Mouse (Mus musculus) neural tube, embryonic 11.5 days (tissue): ENCODE measurements at regions not wholly inside any gene's neighbourhood (a gene's known extent, or its start where the extent isn't known, plus 50 kb on each side); places are given as distances from the start of the nearest gene placed in this dataset.

Experiments
- ATAC-seq: fragments of 200-750 bp; cut with Nextera tagmentation; 2 replicates; pipeline ENCODE4 v1.8.0; 2017; ENCODE audit warnings: moderate number of reproducible peaks, mild to moderate bottlenecking, moderate TSS enrichment, moderate library complexity; ENCODE audit not compliant: insufficient read depth, low FRiP score, low TSS enrichment
- DNase-seq: peaks from one replicate; pipeline ENCODE4 v3.0.0-alpha.2; 2015; ENCODE audit warnings: low spot score
- H3K27ac ChIP-seq: fragments of 300-500 bp; sonication (generic); 2 replicates; pipeline ENCODE4 v1.5.1; 2014; ENCODE audit warnings: low read depth, mild to moderate bottlenecking, low read length
- H3K27me3 ChIP-seq: fragments of 300-500 bp; sonication (generic); 2 replicates; pipeline ENCODE4 v1.6.1; 2014; ENCODE audit warnings: mild to moderate bottlenecking, low read length, mixed read lengths; ENCODE audit not compliant: control insufficient read depth, insufficient read depth
- H3K36me3 ChIP-seq: fragments of 300-500 bp; sonication (generic); 2 replicates; pipeline ENCODE4 v1.6.1; 2014; ENCODE audit warnings: mild to moderate bottlenecking, low read length, moderate library complexity, mixed read lengths; ENCODE audit not compliant: control insufficient read depth, insufficient read depth
- H3K4me1 ChIP-seq: fragments of 300-500 bp; sonication (generic); 2 replicates; pipeline ENCODE4 v1.6.1; 2014; ENCODE audit warnings: low read length, mixed read lengths; ENCODE audit not compliant: control insufficient read depth, insufficient read depth
- H3K4me2 ChIP-seq: fragments of 300-500 bp; sonication (generic); 2 replicates; pipeline ENCODE4 v1.6.1; 2014; ENCODE audit warnings: low read depth, mild to moderate bottlenecking, moderate library complexity
- H3K4me3 ChIP-seq: fragments of 300-500 bp; sonication (generic); 2 replicates; pipeline ENCODE4 v1.5.1; 2014; ENCODE audit warnings: low read depth, low read length
- H3K9ac ChIP-seq: fragments of 300-500 bp; sonication (generic); 2 replicates; pipeline ENCODE4 v1.6.1; 2014; ENCODE audit warnings: mild to moderate bottlenecking, low read length
- H3K9me3 ChIP-seq: fragments of 300-500 bp; sonication (generic); 2 replicates; pipeline ENCODE4 v1.6.1; 2016; ENCODE audit warnings: low read length; ENCODE audit not compliant: control insufficient read depth
- WGBS: fragments of 180-500 bp; shearing (Covaris S2); extraction: QIAGEN DNeasy Blood & Tissue Kit; methylation state at CpG from one replicate; pipeline ENCODE4 v1.1.7; 2014; 5-methylcytosine and 5-hydroxymethylcytosine counted together

- 23% methylated on average over 6 of the region's 6 CpGs for WGBS
- no peak overlapping the region for H3K27ac ChIP-seq
Observed at GRCm38 (mm10) chr16:30155070-30155469, 90.9 kb downstream of the Hes1 start.

GRCm38 (mm10) chr16:30155486-30156246, 91.5 kb downstream of the Hes1 start:
- H3K9ac ChIP-seq, result no peak overlapping the region
- H3K27me3 ChIP-seq, result no peaks in the 10 kb centered on the region
- no peak overlapping the region for H3K4me3 ChIP-seq
- DNase-seq, result peak; percentile 48
- H3K36me3 ChIP-seq, result no peaks in the 10 kb centered on the region
- peak; percentile 35; the same call in 1 of the 2 replicates for ATAC-seq
- no peak overlapping the region for H3K27ac ChIP-seq
- no peaks in the 10 kb centered on the region for H3K9me3 ChIP-seq
- no peak overlapping the region for H3K4me2 ChIP-seq
- peaks cover 12% of the 10 kb centered on the region for H3K4me1 ChIP-seq
- 8% methylated on average over 6 of the region's 6 CpGs for WGBS

More at GRCm38 (mm10) chr16:30155070-30155469, 90.9 kb downstream of the Hes1 start:
- H3K27me3 ChIP-seq, result no peaks in the 10 kb centered on the region
- H3K36me3 ChIP-seq, result no peaks in the 10 kb centered on the region
- H3K9ac ChIP-seq, result no peak overlapping the region
- DNase-seq (no peak), ATAC-seq (no peak)
- H3K4me1 ChIP-seq, result peaks cover 12% of the 10 kb centered on the region
- H3K4me3 ChIP-seq, result no peak overlapping the region
- H3K4me2 ChIP-seq, result no peak overlapping the region
- no peaks in the 10 kb centered on the region for H3K9me3 ChIP-seq

- Histone ChIP-seq H3K27me3 (no peaks in the 10 kb centered on the region), H3K27ac (no peak overlapping the region), H3K36me3 (no peaks in the 10 kb centered on the region), H3K4me2 (no peak overlapping the region), H3K4me1 (peaks cover 12% of the 10 kb centered on the region), H3K4me3 (no peak overlapping the region), H3K9me3 (no peaks in the 10 kb centered on the region), H3K9ac (no peak overlapping the region)
- ATAC-seq (no peak), DNase-seq (no peak)
- WGBS, result 94% methylated on average over 9 of the region's 9 CpGs
Observed at GRCm38 (mm10) chr16:30158184-30158583, 94.0 kb downstream of the Hes1 start.

GRCm38 (mm10) chr16:30160399-30160798, 96.2 kb downstream of the Hes1 start:
- Histone ChIP-seq H3K4me3 (no peak overlapping the region), H3K36me3 (no peaks in the 10 kb centered on the region), H3K9ac (no peak overlapping the region), H3K9me3 (no peaks in the 10 kb centered on the region), H3K27ac (no peak overlapping the region), H3K27me3 (no peaks in the 10 kb centered on the region), H3K4me2 (no peak overlapping the region), H3K4me1 (peaks cover 10% of the 10 kb centered on the region)
- DNase-seq (no peak), ATAC-seq (no peak)
- 65% methylated on average over 2 of the region's 2 CpGs for WGBS

- Histone ChIP-seq H3K4me2 (no peak overlapping the region), H3K9ac (no peak overlapping the region), H3K4me3 (no peak overlapping the region), H3K36me3 (no peaks in the 10 kb centered on the region), H3K27ac (no peak overlapping the region), H3K27me3 (no peaks in the 10 kb centered on the region), H3K4me1 (no peaks in the 10 kb centered on the region), H3K9me3 (no peaks in the 10 kb centered on the region)
- DNase-seq (no peak), ATAC-seq (no peak)
- 89% methylated on average over 4 of the region's 4 CpGs for WGBS
Observed at GRCm38 (mm10) chr16:30163303-30163702, 99.1 kb downstream of the Hes1 start.

- H3K4me3 ChIP-seq, result no peak overlapping the region
- H3K9me3 ChIP-seq, result no peaks in the 10 kb centered on the region
- no peak for ATAC-seq
- H3K9ac ChIP-seq, result no peak overlapping the region
- DNase-seq, result no peak
- H3K27me3 ChIP-seq, result no peaks in the 10 kb centered on the region
- H3K36me3 ChIP-seq, result no peaks in the 10 kb centered on the region
- H3K4me2 ChIP-seq, result no peak overlapping the region
- no peaks in the 10 kb centered on the region for H3K4me1 ChIP-seq
- WGBS, result 85% methylated on average over 3 of the region's 3 CpGs
- no peak overlapping the region for H3K27ac ChIP-seq
Observed at GRCm38 (mm10) chr16:30165667-30166180, 101.5 kb downstream of the Hes1 start.

GRCm38 (mm10) chr16:30171381-30172079, 95.8 kb downstream of the Cpn2 start:
- H3K4me2 ChIP-seq, result no peak overlapping the region
- H3K27me3 ChIP-seq, result no peaks in the 10 kb centered on the region
- ATAC-seq (no peak), DNase-seq (peak; percentile 44)
- H3K9ac ChIP-seq, result no peak overlapping the region
- H3K4me3 ChIP-seq, result no peak overlapping the region
- no peaks in the 10 kb centered on the region for H3K9me3 ChIP-seq
- 55% methylated on average over 24 of the region's 24 CpGs for WGBS
- peaks cover 14% of the 10 kb centered on the region for H3K4me1 ChIP-seq
- H3K27ac ChIP-seq, result 0 out of 2 replicates have a peak overlapping the region, but pooled peaks have one; percentile 39
- no peaks in the 10 kb centered on the region for H3K36me3 ChIP-seq

- Histone ChIP-seq H3K4me2 (no peak overlapping the region), H3K36me3 (no peaks in the 10 kb centered on the region), H3K4me1 (peaks cover 14% of the 10 kb centered on the region), H3K9ac (no peak overlapping the region), H3K4me3 (no peak overlapping the region), H3K27me3 (no peaks in the 10 kb centered on the region), H3K9me3 (no peaks in the 10 kb centered on the region), H3K27ac (0 out of 2 replicates have a peak overlapping the region, but pooled peaks have one; percentile 39)
- 52% methylated on average over 13 of the region's 13 CpGs for whole genome bisulfite sequencing
- no peak for ATAC-seq
- DNase-seq, result no peak
Observed at GRCm38 (mm10) chr16:30172136-30172731, 95.1 kb downstream of the Cpn2 start.
